Mouse (Mus musculus): ENCODE measurements around the gene Acrv1. TPM values are rescaled to one million over a fixed set of nuclear protein-coding genes. Genes with fewer than 3 reads are reported as not detected.
"Not testable (repeated sequence)": the region's sequence is repeated elsewhere in the genome, so short reads cannot be mapped to it uniquely, and the experiment has no call there.

Acrv1 gene
- not detected in 2 replicates for polyA plus RNA-seq (2012; ENCODE audit: insufficient read depth, insufficient read length, missing spikeins)

GRCm38 (mm10) chr9:36692920-36693319 lies at the start of gene Acrv1:
Acrv1 (plus strand) TSS chr9:36693220.
- no peaks in the 10 kb centered on the region for H3K4me1 ChIP-seq (ENCODE audit: control insufficient read depth, insufficient read depth, insufficient read length, low read length)
- no peak within 1 kb of the TSS for H3K27ac ChIP-seq (replicated peaks; ENCODE audit: low read depth, low read length)
- H3K4me3 ChIP-seq (ENCODE audit: insufficient read depth, low read depth, low read length): no peak within 1 kb of the TSS

- H3K27ac ChIP-seq (replicated peaks; ENCODE audit: low read depth, low read length); H3K4me1 ChIP-seq (ENCODE audit: control insufficient read depth, insufficient read depth, insufficient read length, low read length); H3K4me3 ChIP-seq (ENCODE audit: insufficient read depth, low read depth, low read length): not testable (repeated sequence)
Observed at GRCm38 (mm10) chr9:36643276-36643675, 49.7 kb upstream of the Acrv1 start, which contains the start of gene A630095E13Rik. A630095E13Rik (minus strand) TSS chr9:36643376.

- no peak overlapping the region for H3K4me3 ChIP-seq (ENCODE audit: insufficient read depth, low read depth, low read length)
- no peak overlapping the region for H3K27ac ChIP-seq (replicated peaks; ENCODE audit: low read depth, low read length)
- no peaks in the 10 kb centered on the region for H3K4me1 ChIP-seq (ENCODE audit: control insufficient read depth, insufficient read depth, insufficient read length, low read length)
Observed at GRCm38 (mm10) chr9:36681424-36681823, 11.6 kb upstream of the Acrv1 start.

- Histone ChIP-seq H3K4me1 (ENCODE audit: control insufficient read depth, insufficient read depth, insufficient read length, low read length) (no peaks in the 10 kb centered on the region), H3K27ac (replicated peaks; ENCODE audit: low read depth, low read length) (no peak overlapping the region), H3K4me3 (ENCODE audit: insufficient read depth, low read depth, low read length) (no peak overlapping the region)
Observed at GRCm38 (mm10) chr9:36687329-36687728, 5.7 kb upstream of the Acrv1 start.

GRCm38 (mm10) chr9:36694276-36694675 lies 1.3 kb downstream of the Acrv1 start:
- Histone ChIP-seq H3K4me1 (ENCODE audit: control insufficient read depth, insufficient read depth, insufficient read length, low read length) (no peaks in the 10 kb centered on the region), H3K27ac (replicated peaks; ENCODE audit: low read depth, low read length) (no peak overlapping the region), H3K4me3 (ENCODE audit: insufficient read depth, low read depth, low read length) (no peak overlapping the region)

GRCm38 (mm10) chr9:36705923-36706322 lies 12.9 kb downstream of the Acrv1 start:
- H3K4me1 ChIP-seq (ENCODE audit: control insufficient read depth, insufficient read depth, insufficient read length, low read length): no peaks in the 10 kb centered on the region
- H3K27ac ChIP-seq (replicated peaks; ENCODE audit: low read depth, low read length): no peak overlapping the region
- H3K4me3 ChIP-seq (ENCODE audit: insufficient read depth, low read depth, low read length): no peak overlapping the region

GRCm38 (mm10) chr9:36707304-36707703 lies 14.3 kb downstream of the Acrv1 start:
- Histone ChIP-seq H3K4me3 (ENCODE audit: insufficient read depth, low read depth, low read length) (no peak overlapping the region), H3K27ac (replicated peaks; ENCODE audit: low read depth, low read length) (no peak overlapping the region), H3K4me1 (ENCODE audit: control insufficient read depth, insufficient read depth, insufficient read length, low read length) (no peaks in the 10 kb centered on the region)

- Histone ChIP-seq H3K27ac (replicated peaks; ENCODE audit: low read depth, low read length) (no peak overlapping the region), H3K4me1 (ENCODE audit: control insufficient read depth, insufficient read depth, insufficient read length, low read length) (no peaks in the 10 kb centered on the region), H3K4me3 (ENCODE audit: insufficient read depth, low read depth, low read length) (no peak overlapping the region)
Observed at GRCm38 (mm10) chr9:36716624-36717023, 23.6 kb downstream of the Acrv1 start.

- Histone ChIP-seq H3K4me3 (ENCODE audit: insufficient read depth, low read depth, low read length) (peak overlapping the region; percentile 93), H3K27ac (replicated peaks; ENCODE audit: low read depth, low read length) (peak overlapping the region; percentile 48), H3K4me1 (ENCODE audit: control insufficient read depth, insufficient read depth, insufficient read length, low read length) (no peaks in the 10 kb centered on the region)
Observed at GRCm38 (mm10) chr9:36726131-36727033, 33.4 kb downstream of the Acrv1 start.

- peak within 1 kb of the TSS; percentile 48 for H3K27ac ChIP-seq (replicated peaks; ENCODE audit: low read depth, low read length)
- no peaks in the 10 kb centered on the region for H3K4me1 ChIP-seq (ENCODE audit: control insufficient read depth, insufficient read depth, insufficient read length, low read length)
- H3K4me3 ChIP-seq (ENCODE audit: insufficient read depth, low read depth, low read length): peak within 1 kb of the TSS; percentile 93
Observed at GRCm38 (mm10) chr9:36727034-36727755, 34.2 kb downstream of the Acrv1 start, which contains the start of gene Chek1. Chek1 (minus strand) TSS chr9:36727065.

Other genes with a start within 250 kb of the Acrv1 start
- gene Gm9513, start 217.6 kb upstream of the Acrv1 start, polyA plus RNA-seq (2012; ENCODE audit: insufficient read depth, insufficient read length, missing spikeins): not detected in 2 replicates
- gene Gm5615, start 151.3 kb upstream of the Acrv1 start, polyA plus RNA-seq (2012; ENCODE audit: insufficient read depth, insufficient read length, missing spikeins): not detected in 2 replicates
- not detected in 2 replicates for gene Gm17689, start 110.6 kb upstream of the Acrv1 start, polyA plus RNA-seq (2012; ENCODE audit: insufficient read depth, insufficient read length, missing spikeins)
- gene A630095E13Rik, start 49.8 kb upstream of the Acrv1 start, polyA plus RNA-seq (2012; ENCODE audit: insufficient read depth, insufficient read length, missing spikeins): not detected in 2 replicates
- gene Chek1, start 33.8 kb downstream of the Acrv1 start, polyA plus RNA-seq (2012; ENCODE audit: insufficient read depth, insufficient read length, missing spikeins): 2.8 TPM in 1 of 2 replicates, not detected in the other
- gene Stt3a, start 74.5 kb downstream of the Acrv1 start, polyA plus RNA-seq (2012; ENCODE audit: insufficient read depth, insufficient read length, missing spikeins): 58.3 and 83.2 TPM in 2 replicates
- gene Ei24, start 104.2 kb downstream of the Acrv1 start, polyA plus RNA-seq (2012; ENCODE audit: insufficient read depth, insufficient read length, missing spikeins): 81.5 and 85.9 TPM in 2 replicates
- 1.9 and 4.8 TPM in 2 replicates for gene Fez1, start 128.6 kb downstream of the Acrv1 start, polyA plus RNA-seq (2012; ENCODE audit: insufficient read depth, insufficient read length, missing spikeins)